Mouse (Mus musculus) neural tube, embryonic 13.5 days (tissue): ENCODE results near the gene Abhd11. TPM values are rescaled to one million over a fixed set of nuclear protein-coding genes. Genes with fewer than 3 reads are reported as not detected.
A peak's percentile ranks its signal among the peaks of the same experiment; 100 is the strongest.
"Not testable (repeated sequence)": the region's sequence is repeated elsewhere in the genome, so short reads cannot be mapped to it uniquely, and the experiment has no call there.

Experiments used
- ATAC-seq: fragments of 200-750 bp; cut with Nextera tagmentation; 2 replicates; pipeline ENCODE4 v1.8.0; 2017; ENCODE audit warnings: low read depth, mild to moderate bottlenecking, moderate TSS enrichment, moderate library complexity
- H3K27ac ChIP-seq: fragments of 300-500 bp; sonication (generic); replicated peaks from 2 replicates; pipeline ENCODE4 v1.5.1; 2015; ENCODE audit warnings: moderate library complexity, mild to moderate bottlenecking, inconsistent platforms
- H3K27me3 ChIP-seq: fragments of 300-500 bp; sonication (generic); 2 replicates; pipeline ENCODE4 v1.6.1; 2015; ENCODE audit warnings: mild to moderate bottlenecking, inconsistent platforms
- H3K36me3 ChIP-seq: fragments of 300-500 bp; sonication (generic); 2 replicates; pipeline ENCODE4 v1.6.1; 2015; ENCODE audit warnings: mild to moderate bottlenecking, inconsistent platforms
- H3K4me1 ChIP-seq: fragments of 300-500 bp; sonication (generic); replicated peaks from 2 replicates; pipeline ENCODE4 v1.6.1; 2015; ENCODE audit warnings: inconsistent platforms
- H3K4me2 ChIP-seq: fragments of 300-500 bp; sonication (generic); 2 replicates; pipeline ENCODE4 v1.6.1; 2015; ENCODE audit warnings: inconsistent platforms, mild to moderate bottlenecking, moderate library complexity
- H3K4me3 ChIP-seq: fragments of 300-500 bp; sonication (generic); 2 replicates; pipeline ENCODE4 v1.5.1; 2015; ENCODE audit warnings: mild to moderate bottlenecking, inconsistent platforms
- H3K9ac ChIP-seq: fragments of 300-500 bp; sonication (generic); 2 replicates; pipeline ENCODE4 v1.6.1; 2015; ENCODE audit warnings: moderate library complexity, mild to moderate bottlenecking, inconsistent platforms
- H3K9me3 ChIP-seq: fragments of 300-500 bp; sonication (generic); 2 replicates; pipeline ENCODE4 v1.6.1; 2016; ENCODE audit warnings: inconsistent platforms
- WGBS: fragments of 180-500 bp; shearing (Covaris S2); methylation state at CpG from one replicate; pipeline ENCODE4 v1.1.7; 2015; 5-methylcytosine and 5-hydroxymethylcytosine counted together
- polyA plus RNA-seq: library from polyadenylated mRNA; unstranded; fragments of >200 nt; fragmentation: Nextera tagmentation; extraction: Ambion mirVana; gene quantifications from 2 replicates; pipeline ENCODE4 v1.2.1, GENCODE M21; 2015

Gene Abhd11
- 63.6 and 72.2 TPM in 2 replicates for polyA plus RNA-seq

GRCm38 (mm10) chr5:135008671-135009589 is at the start of gene Abhd11:
TSS of gene Abhd11 (plus strand) at chr5:135009152.
- no peaks in the 10 kb centered on the region for H3K36me3 ChIP-seq
- peak within 1 kb of the TSS; percentile 84 for H3K9ac ChIP-seq
- H3K4me3 ChIP-seq: peak within 1 kb of the TSS; percentile 61
- under 1% methylated on average over 52 of the region's 52 CpGs for WGBS
- H3K9me3 ChIP-seq: no peaks in the 10 kb centered on the region
- H3K27ac ChIP-seq: peak within 1 kb of the TSS; percentile 98
- no peaks in the 10 kb centered on the region for H3K27me3 ChIP-seq
- ATAC-seq: peak; percentile 91
- peak within 1 kb of the TSS; percentile 79 for H3K4me2 ChIP-seq
- peaks cover 41% of the 10 kb centered on the region for H3K4me1 ChIP-seq

GRCm38 (mm10) chr5:134960430-134960829 is 48.5 kb upstream of the Abhd11 start:
- WGBS: 76% methylated on average over 2 of the region's 2 CpGs
- Histone ChIP-seq H3K9ac (no peak overlapping the region), H3K4me1 (no peaks in the 10 kb centered on the region), H3K4me2 (no peak overlapping the region), H3K27ac (no peak overlapping the region), H3K9me3 (no peaks in the 10 kb centered on the region), H3K36me3 (no peaks in the 10 kb centered on the region), H3K4me3 (no peak overlapping the region), H3K27me3 (no peaks in the 10 kb centered on the region)
- no peak for ATAC-seq

GRCm38 (mm10) chr5:134961519-134961918 is 47.4 kb upstream of the Abhd11 start:
- no peak overlapping the region for H3K4me2 ChIP-seq
- no peak overlapping the region for H3K27ac ChIP-seq
- no peaks in the 10 kb centered on the region for H3K9me3 ChIP-seq
- no peak for ATAC-seq
- peaks cover 3% of the 10 kb centered on the region; the same call in 1 of the 2 replicates for H3K27me3 ChIP-seq
- H3K9ac ChIP-seq: no peak overlapping the region
- WGBS: 95% methylated on average over 2 of the region's 2 CpGs
- no peak overlapping the region for H3K4me3 ChIP-seq
- no peaks in the 10 kb centered on the region for H3K36me3 ChIP-seq
- H3K4me1 ChIP-seq: peaks cover 9% of the 10 kb centered on the region

- no peak for ATAC-seq
- peaks cover 11% of the 10 kb centered on the region for H3K4me1 ChIP-seq
- no peak overlapping the region for H3K9ac ChIP-seq
- no peak overlapping the region for H3K4me2 ChIP-seq
- H3K4me3 ChIP-seq: no peak overlapping the region
- peaks cover 15% of the 10 kb centered on the region for H3K27me3 ChIP-seq
- 33% methylated on average over 5 of the region's 5 CpGs for WGBS
- no peaks in the 10 kb centered on the region for H3K9me3 ChIP-seq
- no peak overlapping the region for H3K27ac ChIP-seq
- H3K36me3 ChIP-seq: no peaks in the 10 kb centered on the region
Observed at GRCm38 (mm10) chr5:134963546-134963945, 45.4 kb upstream of the Abhd11 start.

GRCm38 (mm10) chr5:134964655-134965054 is 44.3 kb upstream of the Abhd11 start:
- not testable (repeated sequence) for H3K27ac ChIP-seq, H3K9ac ChIP-seq, H3K4me2 ChIP-seq, H3K9me3 ChIP-seq, H3K36me3 ChIP-seq, ATAC-seq, H3K4me3 ChIP-seq
- peaks cover 18% of the 10 kb centered on the region for H3K27me3 ChIP-seq
- H3K4me1 ChIP-seq: peaks cover 11% of the 10 kb centered on the region

- H3K9ac ChIP-seq: 0 out of 2 replicates have a peak overlapping the region, but pooled peaks have one; percentile 26
- no peaks in the 10 kb centered on the region for H3K9me3 ChIP-seq
- H3K27me3 ChIP-seq: peaks cover 18% of the 10 kb centered on the region
- H3K36me3 ChIP-seq: no peaks in the 10 kb centered on the region
- peak overlapping the region; percentile 18 for H3K4me3 ChIP-seq
- no peak for ATAC-seq
- no peak overlapping the region for H3K27ac ChIP-seq
- peak overlapping the region; percentile 49 for H3K4me2 ChIP-seq
- peaks cover 11% of the 10 kb centered on the region for H3K4me1 ChIP-seq
- WGBS: 8% methylated on average over 10 of the region's 10 CpGs
Observed at GRCm38 (mm10) chr5:134965473-134965851, 43.5 kb upstream of the Abhd11 start.

- H3K9ac ChIP-seq: peak overlapping the region; percentile 26; the same call in 1 of the 2 replicates
- H3K4me3 ChIP-seq: peak overlapping the region; percentile 18
Observed at GRCm38 (mm10) chr5:134965852-134966821, 42.8 kb upstream of the Abhd11 start.

GRCm38 (mm10) chr5:134967164-134967944 is 41.6 kb upstream of the Abhd11 start:
- H3K4me2 ChIP-seq: no peak overlapping the region
- H3K27me3 ChIP-seq: peaks cover 18% of the 10 kb centered on the region
- no peaks in the 10 kb centered on the region for H3K36me3 ChIP-seq
- no peak for ATAC-seq
- WGBS: 75% methylated on average over 20 of the region's 20 CpGs
- H3K4me1 ChIP-seq: peaks cover 11% of the 10 kb centered on the region
- no peak overlapping the region for H3K4me3 ChIP-seq
- no peak overlapping the region for H3K27ac ChIP-seq
- H3K9ac ChIP-seq: no peak overlapping the region
- H3K9me3 ChIP-seq: no peaks in the 10 kb centered on the region

More at GRCm38 (mm10) chr5:134965852-134966821, 42.8 kb upstream of the Abhd11 start:
- Histone ChIP-seq H3K4me1 (peaks cover 11% of the 10 kb centered on the region), H3K36me3 (no peaks in the 10 kb centered on the region), H3K27me3 (peaks cover 18% of the 10 kb centered on the region), H3K9me3 (no peaks in the 10 kb centered on the region), H3K27ac (no peak overlapping the region), H3K4me2 (peak overlapping the region; percentile 49)
- 3% methylated on average over 33 of the region's 33 CpGs for WGBS
- peak; percentile 23; the same call in 1 of the 2 replicates for ATAC-seq

- ATAC-seq: no peak
- no peak overlapping the region for H3K27ac ChIP-seq
- no peak overlapping the region for H3K9ac ChIP-seq
- WGBS: 75% methylated on average over 8 of the region's 8 CpGs
- peaks cover 10% of the 10 kb centered on the region for H3K4me1 ChIP-seq
- no peak overlapping the region for H3K4me2 ChIP-seq
- H3K27me3 ChIP-seq: peaks cover 18% of the 10 kb centered on the region
- no peaks in the 10 kb centered on the region for H3K9me3 ChIP-seq
- no peak overlapping the region for H3K4me3 ChIP-seq
- no peaks in the 10 kb centered on the region for H3K36me3 ChIP-seq
Observed at GRCm38 (mm10) chr5:134970671-134971070, 38.3 kb upstream of the Abhd11 start.

- Histone ChIP-seq H3K27me3 (peaks cover 3% of the 10 kb centered on the region; the same call in 1 of the 2 replicates), H3K4me3 (no peak overlapping the region), H3K4me1 (no peaks in the 10 kb centered on the region), H3K9ac (no peak overlapping the region), H3K9me3 (no peaks in the 10 kb centered on the region), H3K36me3 (no peaks in the 10 kb centered on the region), H3K27ac (no peak overlapping the region), H3K4me2 (no peak overlapping the region)
- ATAC-seq: no peak
Observed at GRCm38 (mm10) chr5:134973081-134973480, 35.9 kb upstream of the Abhd11 start.

GRCm38 (mm10) chr5:134973526-134973925 is 35.4 kb upstream of the Abhd11 start:
- no peak for ATAC-seq
- Histone ChIP-seq H3K4me3 (no peak overlapping the region), H3K4me2 (no peak overlapping the region), H3K27me3 (peaks cover 3% of the 10 kb centered on the region; the same call in 1 of the 2 replicates), H3K27ac (no peak overlapping the region), H3K36me3 (no peaks in the 10 kb centered on the region), H3K9me3 (no peaks in the 10 kb centered on the region), H3K4me1 (no peaks in the 10 kb centered on the region), H3K9ac (no peak overlapping the region)
- WGBS: 90% methylated on average over 7 of the region's 7 CpGs
